Mouse (Mus musculus): ENCODE results near the gene Pik3ip1. TPM values are rescaled to one million over a fixed set of nuclear protein-coding genes. Genes with fewer than 3 reads are reported as not detected.

The Pik3ip1 gene
- polyA plus RNA-seq, 1 experiment = 68.2 TPM

DNA sequence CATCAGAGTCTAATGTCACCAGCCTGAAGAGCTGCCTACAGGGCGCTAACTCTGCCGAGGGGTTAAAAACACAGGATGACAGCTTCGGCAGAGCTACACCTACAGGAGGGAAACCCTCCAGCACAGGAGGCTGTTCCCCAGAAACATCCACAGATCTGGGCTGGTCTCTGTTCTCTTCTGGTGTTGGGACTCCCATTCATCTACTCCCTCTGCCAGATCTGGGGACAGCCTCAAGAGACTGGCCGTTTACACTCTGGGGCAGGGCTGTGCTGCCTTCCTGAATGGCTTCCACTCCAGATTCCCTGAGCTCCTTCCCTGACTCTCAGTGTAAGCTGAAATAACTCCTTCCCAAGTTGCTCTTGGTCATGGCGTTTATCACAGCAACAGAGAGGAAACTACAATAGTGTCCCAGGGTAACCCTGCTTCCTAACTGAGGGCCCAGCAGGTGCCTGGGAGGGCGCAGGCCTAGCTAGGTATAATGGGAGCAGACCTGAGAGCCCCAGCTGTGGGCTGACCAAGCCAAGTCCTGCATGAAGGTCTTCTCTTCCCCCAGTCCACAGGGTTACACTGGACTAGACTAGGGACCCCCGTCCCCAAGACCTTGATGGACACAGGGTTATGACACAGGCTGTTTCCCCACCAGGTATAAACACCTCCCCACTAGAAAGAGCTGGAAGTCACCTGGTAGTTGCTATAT is 41.5 kb downstream of the Pik3ip1 start:
- Histone ChIP-seq H3K27ac (ENCODE audit: insufficient read depth, low read length) (peak overlapping the region; percentile 57), H3K4me3 (replicated peaks; ENCODE audit: insufficient read depth, low read depth, low read length) (peak overlapping the region; percentile 80), H3K27me3 (ENCODE audit: control insufficient read depth, insufficient read depth, low read length) (no peaks in the 10 kb centered on the region), H3K4me1 (ENCODE audit: control insufficient read depth, insufficient read depth, low read length) (peaks cover 4% of the 10 kb centered on the region)
- no peak for DNase-seq
- TF ChIP-seq CTCF (IDR thresholded peaks at IDR 0.05; ENCODE audit: borderline replicate concordance, insufficient read depth, low read depth, low read length) = no peak
- TF ChIP-seq POLR2A (IDR thresholded peaks at IDR 0.05; ENCODE audit: borderline replicate concordance, insufficient read depth, low read length) = no peak
- 25% methylated on average over 7 of the region's 7 CpGs for WGBS

DNA sequence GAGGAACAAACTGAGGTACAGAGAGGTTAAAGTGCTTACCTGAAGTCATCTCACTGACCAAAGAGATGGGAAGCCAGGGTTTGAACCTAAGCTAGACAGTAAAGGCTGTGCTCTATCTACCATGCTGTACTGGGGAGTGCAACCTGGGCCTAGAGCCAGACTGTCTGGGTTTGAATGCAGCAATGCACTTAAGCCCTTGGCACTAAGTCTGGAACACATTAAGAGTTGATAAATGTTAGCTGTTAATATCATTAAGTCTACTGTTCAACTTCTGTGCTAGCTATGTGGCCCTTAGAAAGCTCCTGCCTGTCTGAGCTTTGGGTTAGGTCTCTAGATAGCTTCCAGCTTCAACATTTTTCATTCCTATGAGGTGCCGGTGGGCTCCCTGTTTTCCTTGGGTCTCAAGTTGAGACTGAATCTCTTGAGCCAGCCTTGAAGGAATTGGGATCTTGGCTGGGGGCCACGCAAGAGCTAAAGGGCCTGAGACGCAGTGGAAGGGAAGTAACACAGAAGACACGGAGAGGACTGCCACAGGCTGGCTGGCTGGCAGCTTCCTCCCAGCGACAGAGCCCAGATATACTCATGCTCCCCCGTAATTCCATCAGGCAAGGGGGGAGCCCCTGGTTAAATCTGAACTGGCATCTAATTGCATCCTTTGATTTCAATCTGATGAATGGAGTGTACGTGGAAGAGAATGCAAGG is 43.5 kb downstream of the Pik3ip1 start:
- no peak for DNase-seq
- no peak overlapping the region for H3K4me3 ChIP-seq (replicated peaks; ENCODE audit: insufficient read depth, low read depth, low read length)
- peaks cover 4% of the 10 kb centered on the region for H3K4me1 ChIP-seq (ENCODE audit: control insufficient read depth, insufficient read depth, low read length)
- H3K27ac ChIP-seq (ENCODE audit: insufficient read depth, low read length) = no peak overlapping the region
- TF ChIP-seq CTCF (IDR thresholded peaks at IDR 0.05; ENCODE audit: borderline replicate concordance, insufficient read depth, low read depth, low read length) = no peak
- no peak for TF ChIP-seq POLR2A (IDR thresholded peaks at IDR 0.05; ENCODE audit: borderline replicate concordance, insufficient read depth, low read length)
- 46% methylated on average over 7 of the region's 7 CpGs for WGBS
- no peaks in the 10 kb centered on the region for H3K27me3 ChIP-seq (ENCODE audit: control insufficient read depth, insufficient read depth, low read length)

DNA sequence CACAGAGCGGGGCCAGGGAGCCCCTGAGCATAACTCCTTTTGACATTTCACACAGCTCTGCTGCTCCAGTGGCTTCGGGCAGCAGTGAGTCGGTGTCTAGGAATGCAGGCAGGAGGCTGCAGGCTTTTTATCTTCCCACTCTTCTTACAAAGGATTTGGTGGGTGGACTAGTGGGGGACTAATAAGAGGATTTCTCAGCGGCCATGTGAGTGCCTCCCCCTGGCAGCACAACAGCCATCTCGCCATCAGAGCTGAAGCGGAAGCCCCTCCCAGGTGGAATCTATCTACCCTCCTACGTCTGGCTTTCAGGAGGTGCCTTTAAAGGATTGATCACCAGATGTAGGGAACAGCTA is 44.1 kb downstream of the Pik3ip1 start:
- no peak for DNase-seq
- no peak overlapping the region for H3K4me3 ChIP-seq (replicated peaks; ENCODE audit: insufficient read depth, low read depth, low read length)
- no peaks in the 10 kb centered on the region for H3K4me1 ChIP-seq (ENCODE audit: control insufficient read depth, insufficient read depth, low read length)
- no peak for TF ChIP-seq CTCF (IDR thresholded peaks at IDR 0.05; ENCODE audit: borderline replicate concordance, insufficient read depth, low read depth, low read length)
- TF ChIP-seq POLR2A (IDR thresholded peaks at IDR 0.05; ENCODE audit: borderline replicate concordance, insufficient read depth, low read length) = no peak
- H3K27me3 ChIP-seq (ENCODE audit: control insufficient read depth, insufficient read depth, low read length) = no peaks in the 10 kb centered on the region
- 46% methylated on average over 7 of the region's 7 CpGs for WGBS
- H3K27ac ChIP-seq (ENCODE audit: insufficient read depth, low read length) = no peak overlapping the region

DNA sequence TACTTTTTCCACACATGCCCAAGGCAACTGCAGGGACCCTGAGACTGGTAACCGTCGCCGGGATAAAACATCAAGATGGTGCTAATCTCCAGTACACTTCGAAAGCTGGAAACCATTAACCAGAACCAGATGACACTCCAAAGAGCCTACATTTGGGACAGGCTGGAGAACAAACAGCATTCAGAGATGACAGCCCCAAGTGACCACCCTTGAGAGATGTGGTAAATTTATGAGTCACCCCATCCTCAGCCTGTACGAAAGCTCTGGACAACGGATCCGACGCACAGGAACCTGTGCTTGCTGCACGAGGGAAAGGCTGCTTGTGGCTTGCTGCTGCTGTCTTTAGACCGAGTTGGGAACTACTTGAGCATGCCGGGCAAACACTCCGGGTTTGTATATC is 44.5 kb downstream of the Pik3ip1 start:
- TF ChIP-seq CTCF (IDR thresholded peaks at IDR 0.05; ENCODE audit: borderline replicate concordance, insufficient read depth, low read depth, low read length) (no peak), POLR2A (IDR thresholded peaks at IDR 0.05; ENCODE audit: borderline replicate concordance, insufficient read depth, low read length) (no peak)

DNA sequence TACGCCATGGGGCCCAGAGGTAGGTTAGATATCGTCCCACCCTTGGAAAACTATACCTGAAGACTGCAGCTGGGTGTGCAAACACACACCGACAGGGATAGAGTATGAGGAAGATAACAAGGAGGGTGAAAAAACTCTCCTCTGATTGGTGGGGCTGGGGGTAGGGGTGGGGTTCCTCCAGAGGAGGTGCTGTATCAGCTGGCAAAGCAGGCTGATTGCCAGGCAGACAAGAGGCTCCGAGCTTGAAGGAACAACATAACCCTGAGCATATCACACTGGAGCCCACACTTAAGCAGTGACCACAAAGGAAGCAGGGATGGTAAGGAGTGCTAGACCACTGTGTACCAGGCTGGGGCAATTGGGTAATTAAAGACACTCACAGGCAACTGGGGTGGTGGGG is 49.2 kb downstream of the Pik3ip1 start:
- Histone ChIP-seq H3K27me3 (ENCODE audit: control insufficient read depth, insufficient read depth, low read length) (no peaks in the 10 kb centered on the region), H3K4me1 (ENCODE audit: control insufficient read depth, insufficient read depth, low read length) (no peaks in the 10 kb centered on the region), H3K4me3 (replicated peaks; ENCODE audit: insufficient read depth, low read depth, low read length) (no peak overlapping the region), H3K27ac (ENCODE audit: insufficient read depth, low read length) (no peak overlapping the region)
- WGBS = 77% methylated on average over 4 of the region's 4 CpGs
- no peak for TF ChIP-seq POLR2A (IDR thresholded peaks at IDR 0.05; ENCODE audit: borderline replicate concordance, insufficient read depth, low read length)
- no peak for TF ChIP-seq CTCF (IDR thresholded peaks at IDR 0.05; ENCODE audit: borderline replicate concordance, insufficient read depth, low read depth, low read length)
- DNase-seq = no peak

More for the DNA sequence above, 44.5 kb downstream of the Pik3ip1 start:
- WGBS = 89% methylated on average over 12 of the region's 12 CpGs
- no peaks in the 10 kb centered on the region for H3K27me3 ChIP-seq (ENCODE audit: control insufficient read depth, insufficient read depth, low read length)
- H3K4me3 ChIP-seq (replicated peaks; ENCODE audit: insufficient read depth, low read depth, low read length) = no peak overlapping the region
- no peak for DNase-seq
- H3K27ac ChIP-seq (ENCODE audit: insufficient read depth, low read length) = no peak overlapping the region
- no peaks in the 10 kb centered on the region for H3K4me1 ChIP-seq (ENCODE audit: control insufficient read depth, insufficient read depth, low read length)

DNA sequence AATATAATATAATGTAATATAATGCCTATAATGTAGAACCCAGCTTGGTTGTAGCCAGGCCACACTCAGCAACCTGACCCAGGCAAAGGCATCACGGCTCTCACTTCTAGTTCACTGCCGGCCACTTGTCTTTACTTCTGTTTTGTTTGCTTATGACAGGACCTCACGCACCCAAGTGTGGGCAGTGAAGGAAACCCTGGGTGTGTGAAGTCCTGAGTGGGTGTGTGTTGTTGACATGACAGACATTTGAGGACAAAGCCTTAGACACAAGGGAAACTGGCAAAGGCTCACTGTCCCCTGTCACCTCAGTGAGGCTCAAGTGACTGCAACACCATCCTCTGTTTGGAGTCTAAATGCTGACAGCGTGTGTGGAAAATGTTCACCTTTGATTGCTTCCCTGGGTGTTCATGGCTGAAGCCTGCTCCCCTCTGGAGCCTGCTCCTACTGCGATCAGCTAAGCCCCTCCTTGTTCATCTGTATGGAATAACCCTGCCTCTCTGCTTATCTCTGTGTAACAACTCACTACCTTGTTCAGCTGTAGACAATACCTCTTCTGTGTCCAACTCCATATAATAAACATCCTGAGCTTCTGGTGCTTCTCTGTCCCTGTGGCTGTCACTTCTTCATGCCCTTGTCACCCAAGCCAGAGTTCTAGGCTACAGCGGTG is 51.1 kb downstream of the Pik3ip1 start:
- Histone ChIP-seq H3K27ac (ENCODE audit: insufficient read depth, low read length) (no peak overlapping the region), H3K27me3 (ENCODE audit: control insufficient read depth, insufficient read depth, low read length) (no peaks in the 10 kb centered on the region), H3K4me1 (ENCODE audit: control insufficient read depth, insufficient read depth, low read length) (no peaks in the 10 kb centered on the region), H3K4me3 (replicated peaks; ENCODE audit: insufficient read depth, low read depth, low read length) (no peak overlapping the region)
- TF ChIP-seq CTCF (IDR thresholded peaks at IDR 0.05; ENCODE audit: borderline replicate concordance, insufficient read depth, low read depth, low read length) (no peak), POLR2A (IDR thresholded peaks at IDR 0.05; ENCODE audit: borderline replicate concordance, insufficient read depth, low read length) (no peak)
- 94% methylated on average over 6 of the region's 6 CpGs for WGBS
- no peak for DNase-seq

DNA sequence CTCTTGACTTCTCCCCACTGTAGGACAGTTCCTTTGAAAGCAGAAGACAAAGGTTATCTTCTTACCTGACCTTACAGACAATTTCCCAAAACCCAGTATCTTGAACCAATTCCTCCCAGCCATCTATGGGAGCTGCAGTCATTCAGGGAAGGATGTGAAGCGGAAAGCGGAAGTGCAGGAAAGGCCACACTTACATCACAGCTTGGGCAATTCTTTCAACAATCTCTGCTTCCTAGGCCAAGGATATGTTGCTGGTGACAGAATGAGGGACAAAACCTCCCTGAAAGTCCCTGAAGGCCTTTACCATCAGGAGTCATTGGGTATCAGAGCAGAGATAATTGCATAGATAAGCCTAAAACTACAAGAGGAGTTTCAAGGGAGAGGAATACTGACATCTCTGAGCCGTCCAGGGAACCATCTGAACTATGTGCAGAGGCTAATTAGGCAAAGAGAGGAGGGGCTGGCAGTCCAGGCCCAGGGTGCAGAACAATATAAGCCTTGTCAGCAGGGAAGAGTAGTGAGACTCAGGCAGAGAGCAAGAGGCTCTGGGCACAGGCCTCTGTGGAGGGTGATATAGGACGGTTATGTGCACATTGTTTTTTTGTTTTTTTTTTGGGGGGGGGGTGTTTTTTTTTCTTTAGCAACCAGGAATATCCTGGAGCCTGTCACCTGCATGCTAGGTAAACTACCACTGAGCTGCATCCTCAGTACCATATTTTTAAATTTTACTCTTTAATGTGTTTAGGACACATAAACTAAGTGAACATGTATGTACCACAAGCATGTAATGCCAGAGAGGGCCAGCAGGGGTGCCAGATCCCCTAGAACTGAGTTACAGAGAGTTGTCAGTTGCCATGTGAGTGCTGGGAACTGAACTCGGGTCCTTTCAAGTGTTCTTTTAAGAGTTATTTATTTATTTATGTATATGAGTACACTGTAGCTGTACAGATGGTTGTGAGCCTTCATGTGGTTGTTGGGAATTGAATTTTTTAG is 52.7 kb downstream of the Pik3ip1 start:
- Histone ChIP-seq H3K27me3 (ENCODE audit: control insufficient read depth, insufficient read depth, low read length) (no peaks in the 10 kb centered on the region), H3K27ac (ENCODE audit: insufficient read depth, low read length) (peak overlapping the region; percentile 4; the same call in 1 of the 2 replicates), H3K4me1 (ENCODE audit: control insufficient read depth, insufficient read depth, low read length) (no peaks in the 10 kb centered on the region), H3K4me3 (replicated peaks; ENCODE audit: insufficient read depth, low read depth, low read length) (no peak overlapping the region)
- WGBS = 84% methylated on average over 5 of the region's 5 CpGs
- no peak for TF ChIP-seq POLR2A (IDR thresholded peaks at IDR 0.05; ENCODE audit: borderline replicate concordance, insufficient read depth, low read length)
- no peak for TF ChIP-seq CTCF (IDR thresholded peaks at IDR 0.05; ENCODE audit: borderline replicate concordance, insufficient read depth, low read depth, low read length)
- no peak for DNase-seq
